Mouse (Mus musculus) cerebellum, adult 2 months (tissue): Measurements from ENCODE around the gene Cyp4f15. TPM values are rescaled to one million over a fixed set of nuclear protein-coding genes. Genes with fewer than 3 reads are reported as not detected.
"Not testable (repeated sequence)": the region's sequence is repeated elsewhere in the genome, so short reads cannot be mapped to it uniquely, and the experiment has no call there.

Source experiments
- DNase-seq, 2 experiments: peaks; one replicate each; pipeline ENCODE4 v3.0.0; 2021
- H3K27ac ChIP-seq: fragments of 200-500 bp; 2 replicates; pipeline ENCODE4 v1.5.1; 2012; ENCODE audit warnings: low read length, control low read depth, inconsistent platforms; ENCODE audit not compliant: insufficient read depth
- H3K27me3 ChIP-seq: fragments of 200-500 bp; 2 replicates; pipeline ENCODE4 v1.6.1; 2012; ENCODE audit warnings: inconsistent platforms, mild to moderate bottlenecking, low read length, moderate library complexity; ENCODE audit not compliant: control insufficient read depth, insufficient read depth
- H3K4me1 ChIP-seq: fragments of 200-500 bp; 2 replicates; pipeline ENCODE4 v1.6.1; 2011; ENCODE audit warnings: low read length; ENCODE audit not compliant: control insufficient read depth, insufficient read depth
- H3K4me3 ChIP-seq: fragments of 200-500 bp; replicated peaks from 2 replicates; pipeline ENCODE3; 2011; ENCODE audit warnings: mild to moderate bottlenecking, low read depth, low read length, control low read depth; ENCODE audit not compliant: insufficient read depth
- CTCF ChIP-seq: fragments of 200-500 bp; IDR thresholded peaks from 2 replicates; pipeline ENCODE4 v1.5.1; 2011; ENCODE audit warnings: low read depth, mild to moderate bottlenecking, control low read depth, low read length, moderate library complexity, borderline replicate concordance; ENCODE audit not compliant: insufficient read depth
- POLR2A ChIP-seq: fragments of 200-500 bp; IDR thresholded peaks from 2 replicates; pipeline ENCODE4 v1.6.1; 2011; ENCODE audit warnings: low read length, control low read depth, borderline replicate concordance; ENCODE audit not compliant: insufficient read depth
- WGBS: fragments of 180-500 bp; shearing (Covaris S2); methylation state at CpG from one replicate; pipeline ENCODE4 v1.1.7; 2018; 5-methylcytosine and 5-hydroxymethylcytosine counted together
- polyA plus RNA-seq: library from polyadenylated mRNA; depleted of rRNA; stranded (reverse); fragments of >200 nt; gene quantifications from 2 replicates; pipeline ENCODE4 v1.2.3, GENCODE M21; 2012; rRNA removed

Cyp4f15 gene
- polyA plus RNA-seq, 1 experiment: 5.1 TPM

GRCm38 (mm10) chr17:32722771-32723170 lies 37.3 kb downstream of the Cyp4f15 start:
- DNase-seq: no peak
- no peak overlapping the region for H3K4me3 ChIP-seq
- TF ChIP-seq CTCF (no peak), POLR2A (no peak)
- no peaks in the 10 kb centered on the region for H3K27me3 ChIP-seq
- 84% methylated on average over 7 of the region's 7 CpGs for WGBS
- no peak overlapping the region for H3K27ac ChIP-seq
- no peaks in the 10 kb centered on the region for H3K4me1 ChIP-seq

- not testable (repeated sequence) for H3K4me1 ChIP-seq, H3K27me3 ChIP-seq, H3K4me3 ChIP-seq, H3K27ac ChIP-seq, DNase-seq
Observed at GRCm38 (mm10) chr17:32726360-32726759, 40.9 kb downstream of the Cyp4f15 start.

GRCm38 (mm10) chr17:32729029-32729428 lies 43.6 kb downstream of the Cyp4f15 start:
- TF ChIP-seq CTCF (no peak), POLR2A (no peak)
- no peaks in the 10 kb centered on the region for H3K4me1 ChIP-seq
- DNase-seq: no peak
- 71% methylated on average over 3 of the region's 3 CpGs for WGBS
- H3K27ac ChIP-seq: no peak overlapping the region
- no peaks in the 10 kb centered on the region for H3K27me3 ChIP-seq
- no peak overlapping the region for H3K4me3 ChIP-seq

GRCm38 (mm10) chr17:32738406-32738805 lies 53.0 kb downstream of the Cyp4f15 start:
- TF ChIP-seq CTCF (no peak), POLR2A (no peak)
- 92% methylated on average over 1 of the region's 1 CpGs for WGBS
- H3K27me3 ChIP-seq: no peaks in the 10 kb centered on the region
- no peak overlapping the region for H3K27ac ChIP-seq
- no peak overlapping the region for H3K4me3 ChIP-seq
- DNase-seq: no peak
- H3K4me1 ChIP-seq: no peaks in the 10 kb centered on the region

- WGBS: 29% methylated on average over 1 of the region's 1 CpGs
- no peak for DNase-seq
- TF ChIP-seq POLR2A (no peak), CTCF (no peak)
- H3K4me3 ChIP-seq: no peak overlapping the region
- no peak overlapping the region for H3K27ac ChIP-seq
- H3K27me3 ChIP-seq: no peaks in the 10 kb centered on the region
- H3K4me1 ChIP-seq: no peaks in the 10 kb centered on the region
Observed at GRCm38 (mm10) chr17:32741057-32741456, 55.6 kb downstream of the Cyp4f15 start.

- Histone ChIP-seq H3K27ac (no peak overlapping the region), H3K27me3 (no peaks in the 10 kb centered on the region), H3K4me3 (no peak overlapping the region), H3K4me1 (no peaks in the 10 kb centered on the region)
- no peak for DNase-seq
- 43% methylated on average over 5 of the region's 5 CpGs for WGBS
- TF ChIP-seq CTCF (no peak), POLR2A (no peak)
Observed at GRCm38 (mm10) chr17:32750611-32751010, 65.2 kb downstream of the Cyp4f15 start.

Other genes with a start within 250 kb of the Cyp4f15 start
- 0.18 TPM in 1 of 2 replicates, not detected in the other for gene Cyp4f39, start 232.9 kb upstream of the Cyp4f15 start, polyA plus RNA-seq
- gene Cyp4f17, start 179.6 kb upstream of the Cyp4f15 start, polyA plus RNA-seq: 6.8 and 7.8 TPM in 2 replicates
- 21.8 and 24.6 TPM in 2 replicates for gene Cyp4f16, start 149.1 kb upstream of the Cyp4f15 start, polyA plus RNA-seq
- gene Cyp4f37, start 64.3 kb upstream of the Cyp4f15 start, polyA plus RNA-seq: not detected in 2 replicates
- not detected in 2 replicates for gene Cyp4f40, start 26.7 kb upstream of the Cyp4f15 start, polyA plus RNA-seq
- 25.9 and 28.8 TPM in 2 replicates for gene Zfp871, start 102.7 kb downstream of the Cyp4f15 start, polyA plus RNA-seq
- gene Zfp811, start 124.3 kb downstream of the Cyp4f15 start, polyA plus RNA-seq: 6.4 and 7.2 TPM in 2 replicates
- 13.3 and 15.7 TPM in 2 replicates for gene Zfp799, start 144.6 kb downstream of the Cyp4f15 start, polyA plus RNA-seq
- 6.3 and 6.8 TPM in 2 replicates for gene Zfp870, start 206.0 kb downstream of the Cyp4f15 start, polyA plus RNA-seq
- gene Cyp4f14, start 231.7 kb downstream of the Cyp4f15 start, polyA plus RNA-seq: 10.8 and 13.0 TPM in 2 replicates